Mouse (Mus musculus): ENCODE results near the gene Lamtor3.
"Not testable (repeated sequence)": the region's sequence is repeated elsewhere in the genome, so short reads cannot be mapped to it uniquely, and the experiment has no call there.

The Lamtor3 gene

GRCm38 (mm10) chr3:137961736-137962385 is 43.6 kb downstream of the Lamtor3 start:
- no peak for DNase-seq (ENCODE audit: low spot score)

- no peak for DNase-seq (ENCODE audit: low spot score)
Observed at GRCm38 (mm10) chr3:137963508-137963907, 45.2 kb downstream of the Lamtor3 start.

DNA sequence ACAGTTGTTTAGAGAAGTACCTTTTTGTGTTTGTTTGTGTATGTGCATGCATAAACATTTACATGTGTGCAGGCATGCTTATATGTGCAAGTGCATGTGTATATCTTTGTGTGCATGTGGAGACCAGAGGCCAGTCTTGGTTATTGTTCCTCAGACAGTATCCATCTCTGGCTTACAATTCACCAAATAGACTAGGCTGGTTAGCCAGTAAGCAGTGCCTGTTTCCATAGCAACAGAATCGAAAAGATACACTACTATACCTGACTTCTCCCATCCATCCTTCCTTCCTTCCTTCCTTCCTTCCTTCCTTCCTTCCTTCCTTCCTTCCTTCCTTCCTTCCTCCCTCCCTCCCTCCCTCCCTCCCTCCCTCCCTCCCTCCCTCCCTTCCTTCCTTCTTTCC is 45.7 kb downstream of the Lamtor3 start:
- DNase-seq (ENCODE audit: low spot score) = not testable (repeated sequence)

GRCm38 (mm10) chr3:137968105-137968819 is 50.0 kb downstream of the Lamtor3 start:
- no peak for DNase-seq (ENCODE audit: low spot score)

- DNase-seq (ENCODE audit: low spot score) = no peak
Observed at GRCm38 (mm10) chr3:137968820-137969486, 50.6 kb downstream of the Lamtor3 start.

- DNase-seq (ENCODE audit: low spot score) = no peak
Observed at GRCm38 (mm10) chr3:137969951-137970350, 51.6 kb downstream of the Lamtor3 start.

DNA sequence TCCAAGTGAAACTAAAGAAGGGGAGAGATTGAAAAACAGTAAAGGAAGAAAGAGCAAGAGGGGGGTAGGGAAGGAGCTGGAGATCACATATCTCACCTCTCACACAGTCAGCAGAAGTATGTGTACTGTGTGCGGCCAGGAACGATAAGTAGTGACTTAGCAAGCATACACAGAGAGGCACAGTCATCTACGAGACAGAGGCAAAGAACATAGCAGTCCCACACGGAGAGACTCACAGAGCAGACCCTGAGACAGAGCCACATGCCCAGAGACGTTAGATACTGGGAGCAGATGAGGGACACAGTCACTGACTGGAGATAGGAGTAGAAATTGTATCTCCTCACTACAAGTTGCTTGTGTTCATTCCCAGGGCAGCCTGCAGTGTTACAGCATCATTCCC is 53.9 kb downstream of the Lamtor3 start:
- DNase-seq (ENCODE audit: low spot score) = no peak

DNA sequence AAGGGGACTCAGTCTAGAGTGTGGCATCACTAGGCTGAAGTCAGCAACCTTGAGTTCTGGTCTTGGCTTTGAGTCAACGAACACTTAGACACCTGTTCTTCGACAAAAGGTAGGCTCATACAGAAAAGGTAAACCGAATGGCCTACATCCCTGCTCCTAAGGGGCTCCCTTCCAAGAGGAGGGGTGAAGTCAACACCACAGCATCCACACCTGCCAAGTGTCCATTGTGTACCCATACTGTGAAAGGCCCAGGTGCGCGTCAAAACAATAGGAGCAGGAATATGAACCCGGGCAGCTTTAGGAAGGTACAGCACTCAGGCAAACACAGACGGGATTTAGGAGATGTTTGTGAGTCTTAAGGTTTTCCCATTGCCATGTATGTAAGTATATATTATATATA is 54.7 kb downstream of the Lamtor3 start:
- DNase-seq (ENCODE audit: low spot score) = no peak

GRCm38 (mm10) chr3:137974306-137974705 is 56.0 kb downstream of the Lamtor3 start:
- DNase-seq (ENCODE audit: low spot score) = no peak

DNA sequence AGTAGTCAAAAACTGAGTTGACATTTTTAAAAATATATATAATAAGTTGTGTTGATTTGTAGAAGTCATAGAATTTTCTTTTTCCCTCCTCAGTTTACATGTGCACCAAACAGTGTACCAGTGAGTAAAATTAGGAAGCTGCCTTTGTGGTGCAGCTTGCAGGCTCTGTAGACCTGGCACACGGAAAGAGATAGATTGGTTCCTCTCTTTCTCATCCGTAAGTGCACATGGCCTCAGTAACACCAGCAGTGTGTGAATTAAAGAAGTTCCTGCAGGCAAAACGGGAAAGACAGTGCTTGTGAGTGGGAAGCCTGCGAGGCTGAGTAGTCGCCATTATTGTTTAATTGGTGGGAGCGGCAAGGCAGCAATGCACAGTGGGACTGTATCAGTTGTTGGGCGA is 57.1 kb downstream of the Lamtor3 start:
- no peak for DNase-seq (ENCODE audit: low spot score)

- DNase-seq (ENCODE audit: low spot score) = no peak
Observed at GRCm38 (mm10) chr3:137975856-137976423, 57.6 kb downstream of the Lamtor3 start.

GRCm38 (mm10) chr3:137976943-137977628 is 58.8 kb downstream of the Lamtor3 start:
- no peak for DNase-seq (ENCODE audit: low spot score)

GRCm38 (mm10) chr3:137977629-137978041 is 59.3 kb downstream of the Lamtor3 start:
- DNase-seq (ENCODE audit: low spot score) = no peak

DNA sequence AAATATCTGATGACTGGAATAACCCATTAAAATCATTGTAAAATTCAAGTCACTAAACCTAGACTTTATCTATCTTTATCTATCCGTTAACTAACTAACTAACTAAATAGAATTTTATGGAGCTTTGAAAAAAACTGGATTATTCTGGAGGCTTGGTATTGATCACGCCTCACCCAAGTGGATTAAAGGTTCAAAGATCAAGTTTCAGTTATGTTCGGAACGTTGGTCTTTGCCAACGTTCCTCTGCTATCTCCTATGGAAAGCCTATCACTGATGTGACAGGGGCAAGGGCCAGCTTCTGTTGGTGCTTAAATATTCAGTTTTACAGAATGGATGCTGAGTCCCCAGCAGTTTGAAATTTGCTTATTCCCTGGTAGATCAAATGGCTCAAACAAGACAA is 59.9 kb downstream of the Lamtor3 start:
- DNase-seq (ENCODE audit: low spot score) = no peak
